Mouse (Mus musculus) midbrain, embryonic 11.5 days (tissue): ENCODE measurements around the gene Utrn. TPM values are rescaled to one million over a fixed set of nuclear protein-coding genes. Genes with fewer than 3 reads are reported as not detected.

Experiments used
- ATAC-seq: fragments of 200-750 bp; cut with Nextera tagmentation; 2 replicates; pipeline ENCODE4 v1.8.0; 2017; ENCODE audit warnings: moderate TSS enrichment, moderate library complexity; ENCODE audit not compliant: low FRiP score
- DNase-seq: peaks from one replicate; pipeline ENCODE4 v3.0.0; 2015; ENCODE audit warnings: low spot score; ENCODE audit errors: missing footprints
- H3K27ac ChIP-seq: fragments of 300-500 bp; sonication (generic); 2 replicates; pipeline ENCODE4 v1.5.1; 2014; ENCODE audit warnings: low read depth, low read length
- H3K27me3 ChIP-seq: fragments of 300-500 bp; sonication (generic); 2 replicates; pipeline ENCODE4 v1.6.1; 2014; ENCODE audit warnings: mild to moderate bottlenecking, low read length, moderate library complexity, mixed read lengths; ENCODE audit not compliant: control insufficient read depth, insufficient read depth
- H3K36me3 ChIP-seq: fragments of 300-500 bp; sonication (generic); 2 replicates; pipeline ENCODE4 v1.6.1; 2014; ENCODE audit warnings: mild to moderate bottlenecking, low read length, moderate library complexity, mixed read lengths; ENCODE audit not compliant: control insufficient read depth, insufficient read depth
- H3K4me1 ChIP-seq: fragments of 300-500 bp; sonication (generic); 2 replicates; pipeline ENCODE4 v1.6.1; 2014; ENCODE audit warnings: low read length; ENCODE audit not compliant: control insufficient read depth, insufficient read depth
- H3K4me2 ChIP-seq: fragments of 300-500 bp; sonication (generic); 2 replicates; pipeline ENCODE4 v1.6.1; 2014; ENCODE audit warnings: mild to moderate bottlenecking, moderate library complexity
- H3K4me3 ChIP-seq: fragments of 300-500 bp; sonication (generic); 2 replicates; pipeline ENCODE4 v1.5.1; 2014; ENCODE audit warnings: low read depth, low read length
- H3K9ac ChIP-seq: fragments of 300-500 bp; sonication (generic); 2 replicates; pipeline ENCODE4 v1.6.1; 2014; ENCODE audit warnings: low read length
- H3K9me3 ChIP-seq: fragments of 300-500 bp; sonication (generic); 2 replicates; pipeline ENCODE4 v1.6.1; 2016; ENCODE audit warnings: low read length; ENCODE audit not compliant: control insufficient read depth
- WGBS: fragments of 180-500 bp; shearing (Covaris S2); extraction: QIAGEN DNeasy Blood & Tissue Kit; methylation state at CpG from one replicate; pipeline ENCODE4 v1.1.7; 2014; 5-methylcytosine and 5-hydroxymethylcytosine counted together
- polyA plus RNA-seq: library from polyadenylated mRNA; unstranded; fragments of >200 nt; fragmentation: Nextera tagmentation; extraction: Ambion mirVana; gene quantifications from 2 replicates; pipeline ENCODE4 v1.2.1, GENCODE M21; 2014

Gene Utrn
- polyA plus RNA-seq, 1 experiment from 2014 or later: 29.1 TPM

DNA sequence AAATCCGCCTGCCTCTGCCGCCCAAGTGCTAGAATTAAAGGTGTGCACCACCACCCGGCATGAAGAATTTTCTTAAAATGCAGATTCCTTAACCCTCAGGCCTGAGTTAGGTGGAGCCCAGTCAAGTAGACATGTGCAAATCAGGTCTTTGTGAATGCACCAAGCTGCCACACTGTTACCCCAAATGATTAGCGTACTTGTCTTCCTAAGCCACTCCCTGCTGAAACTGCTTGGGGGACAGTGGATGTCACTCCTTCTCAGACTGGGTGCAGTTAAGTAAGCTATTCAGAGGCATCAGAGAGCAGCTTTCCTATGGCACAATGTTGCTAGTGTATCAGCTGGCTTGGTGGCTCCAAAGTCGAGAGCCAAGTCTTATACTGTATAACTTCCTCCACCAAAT, 83.9 kb downstream of the Utrn start:
- Histone ChIP-seq H3K9ac (no peak overlapping the region), H3K4me3 (no peak overlapping the region), H3K27me3 (no peaks in the 10 kb centered on the region), H3K27ac (no peak overlapping the region), H3K9me3 (no peaks in the 10 kb centered on the region), H3K36me3 (no peaks in the 10 kb centered on the region), H3K4me1 (no peaks in the 10 kb centered on the region), H3K4me2 (no peak overlapping the region)
- 91% methylated on average over 5 of the region's 5 CpGs for WGBS
- DNase-seq (no peak), ATAC-seq (no peak)

DNA sequence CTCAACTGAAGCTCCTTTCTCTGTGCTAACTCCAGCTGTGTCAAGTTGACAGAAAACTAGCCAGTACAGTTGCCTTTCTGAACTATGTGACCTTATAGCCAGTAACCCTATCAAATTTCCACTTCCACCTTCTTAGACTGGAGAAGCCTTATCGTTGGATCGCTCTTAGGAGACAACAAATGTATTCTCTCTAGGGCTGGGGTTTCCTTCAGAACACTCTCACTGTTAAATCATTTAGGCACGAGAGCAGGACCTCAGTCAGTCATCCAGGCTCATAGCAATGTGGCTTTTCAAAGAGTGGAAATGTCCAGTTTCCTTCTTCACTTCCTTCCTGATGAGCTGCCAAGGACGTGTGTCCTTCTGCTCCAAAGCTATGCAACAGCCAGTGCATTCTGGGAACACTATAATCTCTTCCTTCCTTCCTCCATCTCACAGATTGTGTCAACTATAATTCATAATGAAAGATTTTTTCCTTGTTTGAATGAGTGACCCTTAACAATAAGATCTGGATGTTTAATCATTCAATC, 87.7 kb downstream of the Utrn start:
- no peak overlapping the region for H3K4me3 ChIP-seq
- 84% methylated on average over 4 of the region's 4 CpGs for WGBS
- no peaks in the 10 kb centered on the region for H3K36me3 ChIP-seq
- no peak for ATAC-seq
- H3K4me2 ChIP-seq: no peak overlapping the region
- H3K27me3 ChIP-seq: no peaks in the 10 kb centered on the region
- no peaks in the 10 kb centered on the region for H3K4me1 ChIP-seq
- H3K27ac ChIP-seq: no peak overlapping the region
- no peaks in the 10 kb centered on the region; the same call in 1 of the 2 replicates for H3K9me3 ChIP-seq
- no peak overlapping the region for H3K9ac ChIP-seq
- peak; percentile 21 for DNase-seq

DNA sequence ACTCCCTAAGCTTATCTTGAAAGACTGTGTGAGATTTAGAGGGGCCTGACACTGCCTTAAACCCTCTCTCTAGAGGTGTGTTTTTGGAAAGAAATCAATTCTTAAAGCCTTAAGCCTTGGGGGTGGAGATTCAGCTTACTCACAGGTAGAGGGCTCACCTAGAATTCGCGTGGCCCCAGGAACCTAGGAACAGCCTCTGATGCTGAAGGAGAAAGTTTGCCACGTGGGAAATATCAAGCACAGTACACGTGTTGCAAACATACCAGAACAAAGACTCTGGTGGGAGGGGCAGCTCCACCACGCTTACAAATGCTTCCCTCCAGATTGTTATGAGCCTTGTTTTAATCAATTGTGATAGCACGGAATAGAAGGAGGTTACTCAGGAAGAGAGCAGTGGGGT, 96.0 kb downstream of the Utrn start:
- no peaks in the 10 kb centered on the region for H3K4me1 ChIP-seq
- H3K9ac ChIP-seq: no peak overlapping the region
- DNase-seq: peak; percentile 75
- H3K4me3 ChIP-seq: no peak overlapping the region
- no peak overlapping the region for H3K27ac ChIP-seq
- no peak overlapping the region for H3K4me2 ChIP-seq
- WGBS: 62% methylated on average over 6 of the region's 6 CpGs
- ATAC-seq: no peak
- no peaks in the 10 kb centered on the region for H3K9me3 ChIP-seq
- no peaks in the 10 kb centered on the region for H3K27me3 ChIP-seq
- no peaks in the 10 kb centered on the region for H3K36me3 ChIP-seq

DNA sequence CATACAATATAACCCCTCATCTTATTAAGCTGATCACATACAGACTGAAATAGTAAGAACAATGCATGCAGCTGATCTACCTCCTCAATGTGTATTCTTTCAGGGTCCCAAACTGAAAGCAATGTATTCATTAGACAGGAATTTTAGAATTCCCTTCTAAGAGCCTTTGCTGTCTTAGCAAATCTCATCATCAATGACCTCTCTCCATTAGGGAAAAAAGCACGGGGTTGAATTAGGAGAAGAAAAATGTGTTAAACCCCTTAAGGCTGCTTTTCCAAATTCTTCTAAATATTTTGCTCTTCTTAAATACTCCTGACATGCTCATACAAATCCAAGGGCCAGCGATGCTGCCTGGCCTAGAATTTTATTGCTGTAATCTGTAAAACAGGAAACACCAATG, 97.7 kb downstream of the Utrn start:
- no peaks in the 10 kb centered on the region for H3K36me3 ChIP-seq
- no peak overlapping the region for H3K4me2 ChIP-seq
- DNase-seq (peak; percentile 75), ATAC-seq (no peak)
- H3K27ac ChIP-seq: no peak overlapping the region
- 92% methylated on average over 2 of the region's 2 CpGs for WGBS
- H3K9me3 ChIP-seq: no peaks in the 10 kb centered on the region; the same call in 1 of the 2 replicates
- no peak overlapping the region for H3K4me3 ChIP-seq
- no peaks in the 10 kb centered on the region for H3K4me1 ChIP-seq
- no peaks in the 10 kb centered on the region for H3K27me3 ChIP-seq
- no peak overlapping the region for H3K9ac ChIP-seq

DNA sequence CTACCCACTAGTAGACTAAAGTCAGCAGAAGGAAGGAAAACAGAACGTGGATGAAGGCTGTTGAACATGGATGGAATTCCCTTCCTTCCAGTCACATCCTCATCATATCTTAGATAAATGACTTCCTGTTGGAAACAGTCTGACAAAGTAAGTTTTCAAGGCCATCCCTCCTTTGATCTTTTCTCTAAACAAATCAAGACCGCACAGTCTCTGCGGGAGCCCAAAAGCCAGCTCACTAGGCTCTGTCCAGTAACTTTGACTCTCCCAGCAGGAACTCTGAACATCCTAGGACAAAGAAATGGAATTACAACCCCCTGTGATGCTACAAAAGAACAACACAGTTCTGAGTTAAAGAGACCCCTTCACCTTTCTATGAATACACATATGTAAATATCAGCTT, 106.5 kb downstream of the Utrn start:
- H3K36me3 ChIP-seq: no peaks in the 10 kb centered on the region
- ATAC-seq (no peak), DNase-seq (no peak)
- no peaks in the 10 kb centered on the region; the same call in 1 of the 2 replicates for H3K9me3 ChIP-seq
- no peak overlapping the region for H3K4me3 ChIP-seq
- WGBS: 44% methylated on average over 3 of the region's 3 CpGs
- no peak overlapping the region for H3K27ac ChIP-seq
- no peak overlapping the region for H3K4me2 ChIP-seq
- no peak overlapping the region for H3K9ac ChIP-seq
- H3K4me1 ChIP-seq: no peaks in the 10 kb centered on the region
- H3K27me3 ChIP-seq: no peaks in the 10 kb centered on the region

DNA sequence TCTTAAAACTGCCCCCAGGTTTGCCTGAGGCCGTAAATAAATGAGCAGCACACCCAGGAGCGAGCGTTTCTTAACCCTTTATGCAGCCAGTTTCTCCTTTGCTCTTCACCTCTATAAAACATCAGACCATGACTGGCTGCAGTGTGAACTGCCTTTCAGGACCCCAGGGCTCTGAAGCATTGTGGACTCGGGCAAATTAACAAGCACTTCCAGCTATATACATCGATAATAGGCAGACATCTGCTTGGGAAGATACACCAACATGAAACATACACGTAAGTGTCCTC, 110.5 kb downstream of the Utrn start:
- H3K4me3 ChIP-seq: no peak overlapping the region
- no peak overlapping the region for H3K9ac ChIP-seq
- no peaks in the 10 kb centered on the region for H3K36me3 ChIP-seq
- no peaks in the 10 kb centered on the region for H3K4me1 ChIP-seq
- H3K9me3 ChIP-seq: no peaks in the 10 kb centered on the region
- H3K4me2 ChIP-seq: no peak overlapping the region
- no peak overlapping the region for H3K27ac ChIP-seq
- no peak for ATAC-seq
- no peaks in the 10 kb centered on the region for H3K27me3 ChIP-seq
- WGBS: 82% methylated on average over 6 of the region's 6 CpGs
- peak; percentile 64 for DNase-seq

DNA sequence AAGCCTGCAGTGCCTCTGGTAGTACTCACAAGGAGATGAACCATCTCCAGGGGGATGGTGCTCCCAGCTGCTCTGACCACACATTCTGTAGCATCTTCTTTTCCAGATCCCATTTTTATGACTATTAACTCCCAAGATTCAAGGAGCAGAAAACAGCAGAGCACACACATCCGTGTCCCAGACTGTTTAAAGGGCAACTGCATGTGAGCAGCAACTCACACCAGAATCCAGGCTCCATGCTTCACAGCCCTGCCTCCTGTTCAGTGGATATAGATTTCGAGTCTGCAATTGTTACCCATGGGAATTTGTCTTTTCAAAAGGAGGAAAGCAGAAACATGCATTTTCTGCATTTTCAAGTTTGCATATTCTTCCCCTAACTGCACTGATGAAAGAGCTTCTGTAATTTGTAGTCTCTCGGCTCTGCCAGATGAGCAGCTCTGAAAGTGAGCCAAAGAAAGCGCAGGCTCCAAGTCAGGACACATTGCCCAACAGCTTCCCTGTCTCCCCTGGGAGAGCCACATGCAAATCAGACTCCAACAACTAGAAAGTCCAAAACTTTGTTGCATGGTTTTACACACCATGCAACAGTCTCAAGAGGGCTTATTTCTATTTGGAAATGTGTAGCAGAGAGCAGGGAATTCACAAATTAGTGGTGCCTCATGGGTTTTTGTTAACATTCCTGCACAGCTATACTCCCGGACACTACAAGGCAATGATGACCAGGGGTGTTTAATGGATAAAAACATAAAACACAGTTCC, 111.0 kb downstream of the Utrn start:
- Histone ChIP-seq H3K9ac (no peak overlapping the region), H3K4me2 (no peak overlapping the region), H3K4me3 (no peak overlapping the region), H3K27me3 (no peaks in the 10 kb centered on the region), H3K36me3 (no peaks in the 10 kb centered on the region), H3K27ac (no peak overlapping the region), H3K4me1 (no peaks in the 10 kb centered on the region), H3K9me3 (no peaks in the 10 kb centered on the region)
- ATAC-seq (no peak), DNase-seq (peak; percentile 44)
- 68% methylated on average over 5 of the region's 5 CpGs for whole genome bisulfite sequencing

DNA sequence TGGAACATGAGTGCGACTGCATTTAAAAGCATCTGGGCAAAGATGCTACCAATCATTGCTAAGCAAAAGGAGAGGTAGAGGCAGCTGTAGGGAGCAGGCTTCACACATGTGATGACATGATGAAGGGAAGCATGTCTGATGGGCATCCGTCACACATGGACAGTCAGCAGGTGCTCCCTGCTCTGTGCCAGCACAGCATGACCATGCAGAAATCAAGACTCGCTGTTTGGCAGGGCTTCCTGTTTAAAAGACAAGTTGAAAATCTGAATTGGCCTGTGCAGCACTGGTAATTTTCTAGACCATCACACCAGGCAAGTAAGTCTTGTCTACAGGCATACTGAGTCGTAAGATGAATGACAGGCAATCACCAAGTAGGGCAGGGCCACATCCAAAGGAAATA, 112.5 kb downstream of the Utrn start:
- ATAC-seq (no peak), DNase-seq (peak; percentile 75)
- WGBS: 95% methylated on average over 4 of the region's 4 CpGs
- no peaks in the 10 kb centered on the region for H3K4me1 ChIP-seq
- no peak overlapping the region for H3K9ac ChIP-seq
- H3K27ac ChIP-seq: no peak overlapping the region
- no peaks in the 10 kb centered on the region for H3K9me3 ChIP-seq
- no peaks in the 10 kb centered on the region for H3K36me3 ChIP-seq
- H3K4me2 ChIP-seq: no peak overlapping the region
- H3K27me3 ChIP-seq: no peaks in the 10 kb centered on the region
- no peak overlapping the region for H3K4me3 ChIP-seq

DNA sequence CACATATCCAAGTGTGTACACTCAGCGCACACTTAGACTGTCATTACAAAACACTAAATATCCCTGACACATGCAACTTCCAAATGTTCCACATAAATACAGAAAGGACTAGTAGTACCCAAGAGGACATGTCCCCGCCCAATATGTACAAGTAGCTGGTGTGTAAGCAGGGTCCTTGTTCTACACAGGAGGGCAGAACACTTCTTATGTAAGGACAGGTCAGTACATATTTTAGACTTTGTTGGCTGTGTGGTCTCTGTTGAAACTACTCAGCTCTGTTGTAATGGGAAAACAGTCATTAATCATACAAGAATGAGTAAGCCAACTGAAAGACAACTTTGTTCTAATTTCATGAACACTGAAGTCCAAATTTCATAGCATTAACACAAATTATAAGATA, 114.3 kb downstream of the Utrn start:
- no peak overlapping the region for H3K9ac ChIP-seq
- H3K4me1 ChIP-seq: no peaks in the 10 kb centered on the region
- ATAC-seq: no peak
- DNase-seq: no peak
- no peak overlapping the region for H3K4me2 ChIP-seq
- H3K4me3 ChIP-seq: no peak overlapping the region
- H3K27me3 ChIP-seq: no peaks in the 10 kb centered on the region
- H3K36me3 ChIP-seq: no peaks in the 10 kb centered on the region
- H3K27ac ChIP-seq: no peak overlapping the region
- WGBS: 95% methylated on average over 2 of the region's 2 CpGs
- no peaks in the 10 kb centered on the region for H3K9me3 ChIP-seq
